Mouse (Mus musculus): ENCODE measurements at regions not wholly inside any gene's neighbourhood (a gene's known extent, or its start where the extent isn't known, plus 50 kb on each side); places are given as distances from the start of the nearest gene placed in this dataset.
A peak's percentile ranks its signal among the peaks of the same experiment; 100 is the strongest.

DNA sequence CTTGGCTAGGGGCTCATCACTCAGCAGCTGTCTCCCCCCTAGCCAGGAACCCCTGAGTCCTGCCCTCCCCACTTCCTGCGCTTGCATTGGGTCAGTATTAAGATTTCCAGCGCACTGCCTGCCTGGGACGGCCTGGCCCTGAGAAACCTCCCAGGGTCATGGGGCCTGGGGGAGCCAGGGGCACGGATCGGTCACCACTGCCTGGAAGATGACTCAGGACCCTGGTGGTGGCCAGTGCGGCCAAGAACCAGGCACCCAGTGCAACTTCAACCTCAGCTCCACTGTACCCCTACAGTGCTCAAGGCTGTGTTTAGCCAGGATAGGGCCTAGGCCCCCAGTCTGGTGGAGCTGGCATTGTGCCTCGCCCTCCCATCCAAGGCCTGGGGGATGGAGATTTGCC, 111.9 kb upstream of the Zbtb40 start:
- DNase-seq (ENCODE audit: low read depth): no peak

DNA sequence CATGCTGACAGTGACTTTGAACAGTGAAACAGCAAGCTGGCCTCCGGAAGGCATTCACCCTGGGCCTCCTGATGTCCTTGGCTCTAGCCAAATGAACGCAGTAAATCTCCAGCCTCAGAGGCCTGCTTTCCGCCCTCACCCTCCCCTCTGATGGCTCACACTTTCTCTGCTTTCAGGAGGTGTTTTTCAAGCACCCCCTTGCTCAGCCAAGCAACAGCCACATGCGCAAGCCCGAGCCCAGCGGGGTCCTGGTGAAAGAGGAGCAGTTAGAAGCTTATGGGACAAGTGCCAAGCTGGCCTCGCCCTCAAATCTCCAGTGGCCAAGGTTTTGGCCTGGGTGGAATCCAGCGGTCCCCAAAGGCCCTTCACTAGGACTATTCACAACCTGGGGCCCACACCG, 109.6 kb upstream of the Zbtb40 start:
- no peak for DNase-seq (ENCODE audit: low read depth)

DNA sequence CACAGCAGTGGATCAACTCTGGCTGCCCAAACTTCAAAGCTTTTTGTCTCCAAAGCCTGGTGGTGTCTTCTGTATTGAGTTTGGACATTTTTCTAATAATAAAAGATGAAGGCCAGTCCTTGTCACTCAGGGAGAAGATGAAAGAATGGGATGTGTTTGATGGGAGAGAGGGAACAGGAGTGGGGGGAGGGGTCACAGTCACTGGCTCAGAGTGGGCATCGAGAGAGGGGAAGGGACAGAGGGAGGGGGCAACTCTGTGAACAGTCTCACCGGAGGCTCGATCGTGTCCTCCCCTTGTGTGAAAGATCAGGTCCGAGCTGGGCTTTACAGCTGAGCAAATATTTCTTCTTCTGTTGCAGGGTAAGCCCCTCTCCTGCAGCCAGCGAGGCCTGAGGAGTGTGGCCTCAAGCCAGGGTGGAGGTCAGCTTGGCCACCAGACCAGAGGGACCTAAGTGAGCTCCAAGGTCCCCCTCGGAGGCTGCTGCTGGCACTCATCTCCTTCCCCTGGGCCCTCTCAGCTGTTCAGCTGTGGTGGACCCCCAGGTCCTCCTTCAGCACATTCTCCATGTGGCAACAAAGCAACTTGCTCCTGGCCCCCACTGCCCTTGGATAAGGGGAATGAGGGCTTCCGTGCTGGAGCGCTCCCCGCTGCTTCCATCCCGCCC, 108.0 kb upstream of the Zbtb40 start:
- DNase-seq (ENCODE audit: low read depth): no peak

DNA sequence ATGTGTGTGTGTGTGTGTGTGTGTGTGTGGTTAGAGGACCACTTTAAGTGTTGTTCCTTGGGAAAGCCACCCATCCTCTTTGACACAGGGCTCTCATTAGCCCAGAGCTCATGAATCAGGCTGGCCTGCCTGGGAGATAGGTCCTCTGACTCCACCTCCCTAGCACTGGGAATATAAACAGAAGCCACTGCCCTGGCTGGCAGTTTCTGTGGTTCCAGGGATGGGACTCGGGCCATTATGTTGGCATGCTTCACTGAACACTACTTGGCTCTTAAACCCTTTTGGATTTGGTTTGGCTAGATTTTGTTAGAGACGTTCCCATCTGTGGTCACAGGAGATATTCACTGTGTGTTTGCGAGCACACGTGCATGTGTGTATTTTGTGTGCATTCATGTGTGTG, 100.2 kb upstream of the Zbtb40 start:
- no peak for DNase-seq (ENCODE audit: low read depth)

DNA sequence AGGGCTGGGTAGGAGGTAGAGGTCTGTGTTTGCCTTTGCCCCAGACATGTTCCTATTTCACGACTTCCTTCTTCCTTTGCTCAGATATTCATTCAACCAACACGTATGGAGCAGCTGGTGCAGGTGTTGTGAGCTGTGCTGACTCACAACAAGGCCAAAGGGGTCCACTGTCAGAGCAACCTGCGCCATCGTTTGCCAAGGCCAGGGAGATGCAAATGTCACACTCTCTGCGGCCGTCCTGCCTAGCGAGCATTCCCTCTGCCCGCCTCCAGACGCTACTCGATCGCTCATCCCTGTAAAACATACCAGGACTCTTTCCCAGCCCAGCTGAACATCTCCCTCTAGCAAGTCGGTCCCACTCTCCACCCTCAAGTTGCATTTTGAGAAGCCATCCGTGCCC, 99.2 kb upstream of the Zbtb40 start:
- DNase-seq (ENCODE audit: low read depth): no peak

DNA sequence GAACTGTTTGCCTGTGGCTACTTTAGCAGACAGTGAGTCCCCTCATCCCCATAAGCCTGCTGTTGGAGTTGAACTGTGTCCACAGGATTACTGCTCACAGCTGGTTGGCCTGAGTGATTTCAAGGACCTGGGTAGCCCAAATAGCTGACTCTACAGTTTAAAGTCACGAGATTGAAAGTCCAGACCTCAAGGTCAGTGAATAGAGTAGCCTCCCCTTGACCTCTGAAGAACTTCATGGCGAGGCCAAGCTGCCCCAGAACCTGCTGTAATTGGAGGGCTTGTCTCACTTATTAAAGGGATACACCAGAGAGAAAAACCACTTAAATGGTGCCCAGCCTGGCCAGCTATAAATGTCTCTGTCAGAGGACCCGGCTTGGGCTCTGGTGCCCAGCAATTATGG, 97.7 kb upstream of the Zbtb40 start:
- no peak for DNase-seq (ENCODE audit: low read depth)

DNA sequence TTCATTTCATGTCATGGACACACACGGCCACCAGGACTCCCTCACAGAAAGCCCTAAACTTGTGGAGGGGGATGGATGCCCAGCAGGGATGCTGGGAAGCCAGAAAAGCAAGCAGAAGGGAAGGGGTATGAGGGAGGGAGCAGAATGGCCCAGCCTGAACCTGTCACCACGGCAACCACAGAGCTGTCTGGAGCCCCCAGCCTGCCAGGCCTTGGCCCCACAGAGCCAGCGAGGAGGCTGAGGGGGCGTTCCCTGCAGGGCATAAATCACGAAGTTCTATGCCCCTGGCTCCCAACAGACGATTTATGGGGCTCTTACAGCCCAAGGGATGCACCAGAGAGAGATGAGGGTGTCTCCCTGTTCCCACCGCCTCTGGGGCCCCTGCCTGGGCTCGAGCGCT, 93.7 kb upstream of the Zbtb40 start:
- DNase-seq (ENCODE audit: low read depth): no peak

DNA sequence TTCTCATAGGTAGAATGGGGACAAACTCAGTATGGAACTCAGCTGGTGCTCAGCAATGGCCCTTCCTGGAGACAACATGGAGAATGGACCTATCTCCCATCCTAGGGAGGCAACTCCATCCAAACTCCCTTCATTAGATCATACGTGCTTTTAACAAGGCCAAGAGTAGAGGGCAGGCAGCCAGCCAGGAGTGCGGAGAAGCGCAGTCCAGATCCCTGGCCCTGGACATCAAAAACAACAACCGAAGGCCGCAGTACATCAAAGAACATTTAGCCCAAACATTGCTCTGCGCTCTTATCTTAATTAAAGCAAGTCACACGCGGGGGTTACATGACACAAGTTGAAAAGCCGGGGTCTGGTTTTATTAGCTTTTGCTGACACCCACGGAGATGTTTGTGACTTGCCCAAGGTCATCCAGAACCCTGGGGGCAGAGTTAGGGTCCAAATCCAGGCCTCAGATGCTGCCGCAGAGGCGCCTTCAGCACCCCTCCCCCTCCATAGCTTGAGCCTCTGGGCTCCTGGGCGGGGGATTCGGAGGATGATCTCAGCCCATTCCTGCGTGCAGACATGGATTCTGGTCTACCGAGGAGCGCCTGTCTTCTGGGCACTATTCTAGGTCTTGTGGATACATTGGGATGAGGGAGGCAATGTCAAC, 90.6 kb upstream of the Zbtb40 start:
- no peak for DNase-seq (ENCODE audit: low read depth)

DNA sequence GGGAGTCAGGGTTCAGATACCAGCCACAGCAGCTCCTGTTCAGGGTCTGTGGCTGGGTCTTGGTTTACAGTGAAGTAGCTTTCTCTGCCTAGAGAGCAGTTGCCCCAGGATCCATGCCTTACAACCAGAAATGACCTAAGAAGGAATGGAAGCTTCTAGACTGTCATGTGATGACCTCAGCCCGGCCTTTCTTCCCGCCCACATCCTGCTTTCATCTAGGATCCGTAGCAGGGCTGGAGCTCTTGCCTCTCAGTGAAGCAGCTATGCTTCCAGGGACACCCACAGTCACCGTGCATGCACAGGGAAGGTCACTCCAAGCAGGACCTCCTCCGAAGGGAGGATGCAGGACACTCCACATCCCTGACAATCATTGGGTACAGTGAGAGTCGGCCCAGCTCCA, 89.5 kb upstream of the Zbtb40 start:
- no peak for DNase-seq (ENCODE audit: low read depth)

DNA sequence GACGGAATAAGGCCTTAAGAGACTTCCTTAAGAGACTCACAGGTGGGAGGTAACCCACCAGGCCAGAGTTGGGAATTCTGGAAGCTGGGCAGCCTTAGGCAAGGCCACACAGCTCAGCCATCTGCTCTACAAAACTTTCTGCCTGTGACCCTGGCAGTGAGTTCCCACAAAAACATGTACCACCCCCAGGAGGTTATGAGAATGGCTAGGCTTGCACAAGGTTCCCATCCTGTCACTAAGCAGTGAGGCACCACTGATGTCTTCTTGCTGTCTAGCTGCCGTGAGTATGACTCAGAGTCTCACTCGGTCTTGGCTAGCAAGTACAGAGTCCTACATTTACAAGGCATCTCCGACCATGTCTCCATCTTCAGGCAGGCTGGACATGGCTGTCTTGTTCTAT, 87.7 kb upstream of the Zbtb40 start:
- DNase-seq (ENCODE audit: low read depth): no peak

DNA sequence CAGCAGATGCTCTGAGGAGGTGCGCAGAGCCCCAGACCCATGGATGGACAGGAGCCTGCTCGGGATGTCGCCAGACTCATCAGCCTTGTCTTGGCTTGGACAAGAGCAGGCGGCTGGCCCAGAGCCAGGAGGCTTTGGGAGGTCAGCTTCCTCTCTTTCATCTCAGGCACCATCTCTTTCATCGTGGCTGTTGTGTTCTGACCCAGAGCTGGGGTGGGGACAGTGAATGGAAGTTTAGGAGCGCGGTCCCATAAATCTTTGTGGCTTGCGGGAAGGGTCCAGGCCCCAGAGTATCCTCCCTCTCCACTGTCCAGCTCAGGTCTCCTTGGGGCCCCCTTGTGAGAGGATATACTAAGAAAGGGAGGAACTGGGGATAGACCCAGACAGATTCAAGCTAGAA, 87.2 kb upstream of the Zbtb40 start:
- no peak for DNase-seq (ENCODE audit: low read depth)

DNA sequence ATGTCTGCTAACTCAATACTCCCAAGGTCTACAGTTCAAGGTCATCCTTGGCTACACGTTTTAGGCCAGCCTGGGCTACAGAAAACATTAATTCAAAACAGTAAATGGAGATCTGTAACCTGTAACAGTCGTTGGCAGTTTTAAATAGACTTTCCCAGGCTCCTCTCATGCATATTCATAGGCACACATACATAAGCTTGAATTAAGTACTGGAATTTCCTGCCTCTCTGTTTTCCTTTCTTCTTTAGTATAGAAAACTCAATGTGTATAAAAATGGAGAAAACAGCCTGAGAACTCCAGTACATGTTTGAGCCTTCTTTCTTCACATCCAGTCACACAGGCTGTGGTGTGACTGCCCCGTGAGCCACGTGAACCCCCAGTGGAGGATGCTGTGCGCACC, 86.0 kb upstream of the Zbtb40 start:
- DNase-seq (ENCODE audit: low read depth): no peak

DNA sequence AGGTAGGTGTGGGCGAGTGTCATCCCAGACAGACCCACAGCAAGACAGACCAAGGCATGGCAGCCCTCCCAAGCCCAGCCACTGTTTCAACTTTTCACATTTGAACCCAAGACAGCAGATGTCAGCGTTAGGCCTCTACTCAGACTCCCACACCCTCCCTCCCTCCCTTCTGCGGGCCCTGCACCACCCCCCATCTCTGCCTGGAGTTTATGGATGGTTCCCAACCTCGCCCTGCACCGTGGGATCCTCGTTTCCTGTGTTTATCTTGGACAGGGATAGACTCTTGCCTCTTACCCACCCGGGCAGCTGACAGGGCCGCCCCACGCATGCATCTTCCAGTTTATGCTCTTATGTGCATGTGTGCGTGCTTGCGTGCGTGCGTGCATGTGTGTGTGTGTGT, 85.2 kb upstream of the Zbtb40 start:
- DNase-seq (ENCODE audit: low read depth): no peak

DNA sequence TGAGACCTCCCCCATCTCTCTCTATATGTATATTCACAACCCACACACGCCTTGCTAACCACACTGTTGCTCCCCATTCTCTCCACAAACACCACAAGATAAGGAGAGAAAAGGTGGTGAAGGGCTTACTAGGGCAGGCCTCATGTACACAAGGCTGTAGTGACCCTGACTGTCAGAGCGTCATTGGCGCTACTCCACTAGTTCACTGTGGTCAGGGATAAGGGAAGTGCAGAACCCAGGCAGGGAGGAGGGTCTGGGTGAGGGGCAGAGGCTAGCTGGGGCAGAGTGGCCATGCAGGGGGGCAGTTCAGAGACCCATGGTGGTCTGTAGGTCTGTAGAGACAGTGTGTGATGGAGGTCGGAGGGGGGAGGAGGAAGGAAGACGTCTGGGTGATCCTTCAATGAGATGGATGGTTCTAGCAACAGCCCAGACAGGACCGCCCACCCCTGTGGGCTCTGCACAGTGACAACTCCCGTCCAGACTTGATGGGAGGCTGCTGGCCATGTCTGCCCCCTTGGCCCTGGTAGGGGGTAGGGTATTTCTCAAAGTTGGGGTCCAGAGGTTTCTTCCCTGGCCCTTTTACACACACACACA, 82.1 kb upstream of the Zbtb40 start:
- no peak for DNase-seq (ENCODE audit: low read depth)

DNA sequence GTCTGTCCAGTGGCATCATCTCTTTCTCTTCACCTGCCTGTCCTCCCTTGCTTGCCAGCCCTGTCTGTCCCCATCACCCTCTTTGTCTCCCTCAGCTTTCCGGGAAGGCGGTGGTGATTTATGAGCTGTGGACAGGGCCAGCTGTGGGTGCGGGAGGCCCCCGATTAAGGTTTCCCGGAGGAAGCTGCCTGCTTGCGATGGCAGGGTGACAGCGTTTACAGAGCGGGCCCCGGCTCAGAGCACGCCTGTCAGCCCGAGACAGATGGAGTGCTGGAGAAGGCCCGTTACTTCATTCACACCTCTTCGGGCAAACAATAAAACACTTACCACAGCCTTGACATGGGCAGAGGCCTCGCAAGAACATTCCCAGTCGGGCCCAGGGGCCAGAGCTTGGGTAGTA, 79.6 kb upstream of the Zbtb40 start:
- no peak for DNase-seq (ENCODE audit: low read depth)

DNA sequence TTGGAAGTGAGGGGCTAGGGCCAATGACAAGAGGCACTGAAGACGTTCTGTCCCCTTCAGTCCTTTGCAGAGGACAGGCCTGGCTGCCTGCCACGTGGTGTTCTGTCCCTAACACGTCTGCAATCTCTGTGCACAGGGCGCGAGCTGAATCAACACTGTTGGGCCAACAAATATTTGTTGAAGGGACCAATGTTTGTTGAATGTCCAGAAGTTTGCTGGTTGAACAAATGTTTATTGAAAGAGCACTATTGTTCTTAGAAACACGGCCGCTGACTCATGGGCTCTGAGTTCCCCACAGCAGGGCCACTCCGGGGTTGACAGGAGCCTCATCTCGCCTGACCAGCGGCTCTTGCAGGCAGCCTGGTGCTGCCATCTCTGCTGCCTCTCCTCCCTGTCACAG, 73.1 kb upstream of the Zbtb40 start:
- no peak for DNase-seq (ENCODE audit: low read depth)

DNA sequence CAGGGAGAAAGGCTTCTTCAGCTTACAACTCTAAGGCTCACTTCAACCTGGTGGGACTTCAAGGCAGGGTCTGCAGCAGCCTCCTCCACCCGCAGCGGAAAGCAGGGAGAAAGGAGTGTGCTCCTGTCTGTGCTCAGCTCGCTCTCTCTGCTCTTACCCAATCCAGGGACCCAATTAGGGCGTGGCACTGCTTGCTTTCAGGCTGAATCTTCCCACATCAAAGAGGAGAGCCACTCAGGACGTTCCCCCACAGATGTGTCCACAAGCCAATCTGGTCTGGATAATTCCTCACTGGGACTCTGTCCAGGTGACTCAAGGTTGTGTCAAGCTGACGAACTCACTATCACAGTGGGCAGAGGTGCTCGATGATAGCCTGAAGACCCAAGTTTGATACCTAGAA, 72.0 kb upstream of the Zbtb40 start:
- DNase-seq (ENCODE audit: low read depth): no peak

DNA sequence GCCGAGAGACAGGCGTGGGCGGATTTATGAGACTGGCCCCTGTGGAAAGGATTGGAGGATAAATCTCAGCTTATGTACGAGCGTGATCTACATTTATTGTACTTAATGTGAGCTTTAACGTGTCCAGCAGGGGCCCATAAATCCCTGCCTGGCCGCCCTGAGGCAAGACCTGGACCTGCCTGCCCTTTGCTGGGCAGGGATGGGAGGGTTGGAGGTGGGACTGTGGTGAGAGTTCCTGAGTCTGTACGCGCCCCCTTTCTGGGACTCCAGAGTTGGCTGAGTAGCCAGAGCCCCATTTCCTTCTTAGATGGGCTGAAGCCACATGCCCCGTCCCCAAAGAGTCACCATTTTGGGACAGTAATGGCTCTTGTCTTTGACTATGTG, 69.7 kb upstream of the Zbtb40 start:
- DNase-seq (ENCODE audit: low read depth): no peak

DNA sequence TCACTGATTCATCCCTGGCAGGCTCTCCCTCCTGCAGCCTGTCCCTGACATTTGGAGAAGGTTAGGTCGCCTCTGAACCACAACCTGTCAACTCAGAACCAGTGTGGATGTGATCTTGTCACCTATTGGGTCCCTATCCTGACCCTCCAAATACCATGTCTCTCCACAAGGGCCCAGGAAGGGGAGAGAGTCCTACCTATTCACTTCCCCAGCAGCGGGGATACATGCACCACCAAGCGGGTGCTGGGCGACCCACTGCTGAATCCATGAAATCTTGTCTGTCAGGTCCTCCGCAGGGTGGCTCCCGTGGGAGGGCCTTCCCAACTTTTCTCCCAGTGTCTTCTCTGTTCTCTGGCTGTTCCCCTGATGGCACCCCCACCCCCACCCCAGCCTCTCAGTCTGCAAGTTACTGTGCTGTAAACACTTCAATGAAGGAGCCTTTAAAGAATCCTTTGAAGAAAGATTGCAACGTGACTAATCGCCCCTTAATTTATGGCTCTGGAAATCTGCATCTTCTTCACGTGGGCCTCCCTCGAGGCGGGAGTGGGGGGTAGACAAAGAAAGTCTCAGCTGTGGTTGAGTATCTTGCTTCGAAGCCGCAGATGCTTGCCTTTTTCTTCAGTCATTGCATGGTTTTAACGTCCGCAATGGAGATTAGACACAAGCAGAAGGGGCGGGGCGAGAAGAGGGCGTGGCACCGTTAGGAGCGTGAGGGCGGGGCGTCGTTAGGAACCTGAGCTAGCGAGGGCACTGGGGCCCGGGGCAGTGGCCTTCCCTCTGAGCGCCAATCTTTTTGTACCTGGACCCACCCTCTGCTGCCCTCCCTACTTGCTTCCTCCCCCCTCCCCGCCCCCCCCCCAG, 69.1 kb upstream of the Zbtb40 start:
- DNase-seq (ENCODE audit: low read depth): peak; percentile 47

DNA sequence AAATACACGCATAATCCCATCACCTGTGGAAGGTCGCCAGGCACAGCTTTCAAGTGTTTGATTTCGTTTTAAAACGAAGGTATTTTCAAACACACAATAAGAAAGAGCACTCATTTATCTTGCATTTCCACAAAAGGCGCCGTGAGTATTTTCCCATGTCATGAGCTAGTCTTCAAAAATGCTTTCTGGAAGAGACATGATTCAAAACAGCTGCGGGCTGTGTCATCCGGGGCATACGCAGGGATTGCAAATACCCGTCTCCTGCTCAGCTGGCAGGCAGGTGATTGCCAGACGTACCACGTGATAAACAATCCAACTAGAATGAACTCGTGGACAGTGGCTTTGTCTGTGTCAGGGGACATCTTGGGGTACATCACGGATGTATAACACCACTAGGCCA, 66.5 kb upstream of the Zbtb40 start:
- DNase-seq (ENCODE audit: low read depth): no peak

DNA sequence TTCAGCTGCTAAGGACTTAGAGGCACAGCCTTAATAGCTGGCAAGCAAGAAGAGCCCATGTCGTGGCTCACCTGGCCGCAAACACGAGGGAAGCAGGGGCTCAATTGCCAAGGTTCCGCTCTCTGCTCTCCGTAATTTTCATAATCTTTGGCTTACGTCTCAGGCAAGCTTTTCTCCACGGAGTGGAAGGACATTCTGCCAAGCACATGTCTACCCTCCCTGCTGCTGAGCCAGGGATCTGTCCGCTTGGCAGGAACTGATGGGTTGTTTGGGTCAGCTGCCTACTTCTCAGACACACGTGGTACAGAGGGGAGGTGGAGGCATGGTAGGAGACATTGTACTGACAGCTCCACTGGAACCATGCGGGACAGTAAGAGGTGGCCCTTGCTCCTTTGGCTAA, 61.7 kb upstream of the Zbtb40 start:
- no peak for DNase-seq (ENCODE audit: low read depth)

DNA sequence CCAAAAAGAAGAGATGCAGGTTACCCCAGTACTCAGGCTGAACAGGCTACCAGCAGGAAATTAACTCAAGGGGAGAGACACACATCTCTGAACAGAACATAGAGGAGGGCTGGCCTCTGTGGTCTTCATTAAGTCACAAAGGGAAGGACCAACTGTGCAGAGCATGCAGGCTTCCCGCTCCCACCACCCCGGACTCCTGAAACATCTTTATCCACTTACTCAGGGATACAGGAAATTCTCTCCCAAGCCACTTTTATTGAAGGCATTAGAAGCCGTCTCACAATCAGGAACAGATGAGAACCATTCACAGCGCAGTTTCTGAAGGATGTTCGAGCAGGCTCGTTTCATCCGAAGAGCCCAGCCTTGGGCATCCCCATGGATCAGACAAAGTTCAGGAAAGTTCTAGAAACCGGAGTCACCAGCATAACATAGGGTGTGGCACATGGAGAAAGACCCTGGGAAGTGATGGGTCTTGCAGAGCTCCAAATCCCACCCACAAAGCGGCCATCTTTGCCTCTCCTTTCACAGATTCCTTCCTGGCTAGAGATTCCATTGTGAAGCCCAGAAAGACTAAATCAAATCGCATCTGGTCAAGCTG, 55.9 kb upstream of the Zbtb40 start:
- DNase-seq (ENCODE audit: low read depth): no peak

DNA sequence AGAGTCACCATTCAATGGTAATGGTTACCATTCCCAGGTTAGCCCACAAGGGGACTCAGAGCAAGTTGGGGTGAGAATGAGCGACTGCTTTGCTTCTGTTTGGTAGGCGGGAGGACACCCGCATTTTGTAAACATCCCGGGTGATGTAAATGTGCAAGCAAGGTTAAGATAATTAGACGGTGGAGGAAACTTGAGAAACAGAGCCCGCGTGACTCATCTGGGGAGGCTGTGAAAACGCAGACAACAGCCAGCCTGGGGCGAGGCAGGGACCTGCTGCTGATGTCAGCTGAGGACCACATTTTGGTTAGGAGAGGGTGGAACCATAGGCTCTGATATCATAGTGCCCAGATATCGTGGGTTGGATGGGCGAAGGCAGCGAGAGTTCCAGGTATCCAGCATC, 52.6 kb upstream of the Zbtb40 start:
- no peak for DNase-seq (ENCODE audit: low read depth)

Measured in c-Kit-positive CD71-positive TER-119-negative erythroid progenitor cells, embryonic 14.5 days (primary cell).